Mouse (Mus musculus): ENCODE results near the gene Rmdn2. TPM values are rescaled to one million over a fixed set of nuclear protein-coding genes. Genes with fewer than 3 reads are reported as not detected.

Rmdn2 gene
- polyA plus RNA-seq, 1 experiment from 2014 or later: 13.3 TPM

DNA sequence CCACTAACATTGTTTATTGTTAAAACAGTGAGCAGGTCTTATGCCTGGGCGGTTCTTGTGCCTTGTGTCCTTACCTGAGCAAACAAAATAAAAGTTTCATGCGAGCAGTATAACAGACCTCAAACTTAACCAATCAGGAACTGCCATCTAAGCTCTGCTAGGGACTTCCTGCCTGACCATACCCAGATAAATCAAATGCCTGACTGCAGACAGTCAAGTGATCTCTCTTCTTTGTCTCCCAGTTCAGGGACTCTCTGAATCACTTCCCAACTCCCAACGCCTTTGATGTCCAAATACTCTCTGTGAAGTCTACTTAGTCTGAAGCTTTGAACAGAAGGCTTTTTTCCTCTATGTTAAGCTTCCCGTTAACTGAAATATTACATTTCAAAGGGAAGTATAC is 28.2 kb upstream of the Rmdn2 start:
- Histone ChIP-seq H3K27me3 (ENCODE audit: insufficient read depth, low read length) (no peaks in the 10 kb centered on the region), H3K9me3 (ENCODE audit: low read depth, low read length) (no peaks in the 10 kb centered on the region), H3K9ac (no peak overlapping the region), H3K4me1 (ENCODE audit: insufficient read depth) (no peaks in the 10 kb centered on the region), H3K27ac (ENCODE audit: low read depth) (no peak overlapping the region), H3K36me3 (ENCODE audit: insufficient read depth) (no peaks in the 10 kb centered on the region), H3K4me3 (ENCODE audit: low read depth, low read length) (no peak overlapping the region), H3K4me2 (no peak overlapping the region)
- WGBS: 41% methylated on average over 4 of the region's 4 CpGs
- no peak for ATAC-seq (ENCODE audit: insufficient read depth)
- no peak for DNase-seq
- TF ChIP-seq CTCF (IDR thresholded peaks at IDR 0.05; ENCODE audit: low read depth): no peak

DNA sequence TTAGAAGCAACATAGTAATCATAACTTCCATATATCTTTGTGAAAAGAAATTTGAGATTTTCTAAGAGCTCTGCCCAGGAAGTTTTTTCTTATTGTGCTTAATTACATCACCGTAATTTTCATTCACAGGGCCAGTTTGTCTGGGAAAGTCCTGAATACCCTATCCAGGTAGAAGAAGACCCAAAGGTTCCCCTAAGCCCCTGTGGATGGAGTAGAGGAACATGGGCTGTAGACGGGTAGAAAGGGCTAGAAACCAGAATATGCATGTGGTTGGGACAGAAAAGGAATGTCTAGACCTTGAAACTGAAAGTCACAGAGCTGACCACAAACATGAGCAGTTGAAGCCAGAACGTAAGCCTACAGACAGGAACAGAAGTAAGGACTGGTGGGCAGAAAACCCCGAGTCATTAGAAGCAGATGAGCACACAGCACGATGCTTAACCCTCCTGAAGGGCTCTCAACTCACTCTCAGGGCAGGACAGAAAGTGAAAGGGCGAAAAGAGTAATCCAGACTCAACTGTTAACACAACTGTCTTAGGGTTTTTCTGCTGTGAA is 27.3 kb upstream of the Rmdn2 start:
- no peak for TF ChIP-seq CTCF (IDR thresholded peaks at IDR 0.05; ENCODE audit: low read depth)
- WGBS: 59% methylated on average over 6 of the region's 6 CpGs
- Histone ChIP-seq H3K9ac (no peak overlapping the region), H3K27ac (ENCODE audit: low read depth) (no peak overlapping the region), H3K27me3 (ENCODE audit: insufficient read depth, low read length) (no peaks in the 10 kb centered on the region), H3K36me3 (ENCODE audit: insufficient read depth) (no peaks in the 10 kb centered on the region), H3K4me2 (no peak overlapping the region), H3K9me3 (ENCODE audit: low read depth, low read length) (no peaks in the 10 kb centered on the region), H3K4me1 (ENCODE audit: insufficient read depth) (no peaks in the 10 kb centered on the region), H3K4me3 (ENCODE audit: low read depth, low read length) (no peak overlapping the region)
- DNase-seq (no peak), ATAC-seq (ENCODE audit: insufficient read depth) (no peak)

DNA sequence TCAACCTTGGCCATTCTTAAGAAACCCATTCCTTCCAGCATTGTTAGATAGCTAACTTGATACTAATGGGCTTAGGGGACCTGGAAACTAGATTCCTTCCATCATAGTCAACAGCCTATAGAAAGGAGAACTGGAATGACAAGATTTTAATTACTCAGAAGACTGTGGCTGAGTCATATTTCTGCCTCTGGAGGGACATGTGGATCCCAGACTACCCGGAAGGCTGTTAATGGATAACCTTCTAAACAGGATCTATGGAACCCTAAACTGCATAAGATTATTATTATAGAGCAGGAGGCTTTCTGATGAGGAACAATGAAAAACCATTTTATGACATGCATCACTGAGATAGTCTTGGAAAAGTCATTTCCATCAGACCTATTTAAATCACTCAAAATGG is 21.8 kb upstream of the Rmdn2 start:
- H3K9me3 ChIP-seq (ENCODE audit: low read depth, low read length): no peaks in the 10 kb centered on the region
- no peaks in the 10 kb centered on the region for H3K27me3 ChIP-seq (ENCODE audit: insufficient read depth, low read length)
- no peak overlapping the region for H3K4me3 ChIP-seq (ENCODE audit: low read depth, low read length)
- H3K4me1 ChIP-seq (ENCODE audit: insufficient read depth): no peaks in the 10 kb centered on the region
- H3K4me2 ChIP-seq: no peak overlapping the region
- 73% methylated on average over 1 of the region's 1 CpGs for WGBS
- no peak for TF ChIP-seq CTCF (IDR thresholded peaks at IDR 0.05; ENCODE audit: low read depth)
- no peaks in the 10 kb centered on the region for H3K36me3 ChIP-seq (ENCODE audit: insufficient read depth)
- DNase-seq: no peak
- no peak overlapping the region for H3K9ac ChIP-seq
- ATAC-seq (ENCODE audit: insufficient read depth): no peak
- H3K27ac ChIP-seq (ENCODE audit: low read depth): no peak overlapping the region

DNA sequence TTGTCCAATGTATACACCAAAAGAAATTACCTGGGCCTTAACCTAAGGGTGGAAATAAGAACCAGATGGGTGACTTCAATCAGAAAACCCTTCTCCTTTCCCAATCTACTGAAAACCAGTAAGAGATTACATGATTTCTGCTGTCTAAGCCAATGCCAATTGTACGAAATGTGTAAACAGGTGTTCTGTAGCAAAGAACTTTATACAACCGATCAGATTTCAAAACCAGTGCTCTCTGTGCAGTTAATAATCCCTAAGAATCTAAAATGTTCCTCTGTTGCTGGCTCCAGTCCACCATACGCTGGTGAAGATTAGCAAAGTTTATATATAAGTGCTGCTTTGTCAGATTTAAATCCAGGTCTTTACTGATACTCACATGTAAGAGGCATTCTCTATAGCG is 15.7 kb upstream of the Rmdn2 start:
- 60% methylated on average over 4 of the region's 4 CpGs for WGBS
- no peak for ATAC-seq (ENCODE audit: insufficient read depth)
- H3K27me3 ChIP-seq (ENCODE audit: insufficient read depth, low read length): no peaks in the 10 kb centered on the region
- no peak overlapping the region for H3K4me3 ChIP-seq (ENCODE audit: low read depth, low read length)
- H3K4me1 ChIP-seq (ENCODE audit: insufficient read depth): peaks cover 9% of the 10 kb centered on the region
- H3K9ac ChIP-seq: no peak overlapping the region
- H3K36me3 ChIP-seq (ENCODE audit: insufficient read depth): no peaks in the 10 kb centered on the region
- no peak overlapping the region for H3K27ac ChIP-seq (ENCODE audit: low read depth)
- TF ChIP-seq CTCF (IDR thresholded peaks at IDR 0.05; ENCODE audit: low read depth): no peak
- no peak for DNase-seq
- H3K4me2 ChIP-seq: no peak overlapping the region
- no peaks in the 10 kb centered on the region for H3K9me3 ChIP-seq (ENCODE audit: low read depth, low read length)

DNA sequence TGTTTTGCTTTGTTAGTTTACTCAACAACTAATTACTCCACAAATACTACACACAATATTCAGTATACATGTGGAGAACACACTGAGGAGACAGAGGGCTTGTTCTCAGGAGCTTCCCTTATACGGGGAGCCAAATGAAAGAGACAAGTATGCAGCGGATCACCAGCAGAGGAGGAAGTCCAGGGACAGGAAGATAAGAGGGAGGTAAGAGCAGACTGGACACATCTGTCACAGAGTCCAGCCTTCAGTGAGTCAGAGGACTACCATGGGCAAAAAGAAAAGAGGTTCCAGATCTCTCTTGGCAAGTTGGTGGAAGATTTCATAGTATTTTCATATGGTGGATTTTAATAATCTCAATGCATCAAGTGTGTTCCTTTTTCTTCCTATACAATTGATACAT is 13.5 kb upstream of the Rmdn2 start:
- H3K4me3 ChIP-seq (ENCODE audit: low read depth, low read length): no peak overlapping the region
- H3K27ac ChIP-seq (ENCODE audit: low read depth): no peak overlapping the region
- ATAC-seq (ENCODE audit: insufficient read depth) (peak; percentile 65; the same call in 1 of the 2 replicates), DNase-seq (no peak)
- H3K9ac ChIP-seq: no peak overlapping the region
- TF ChIP-seq CTCF (IDR thresholded peaks at IDR 0.05; ENCODE audit: low read depth): no peak
- no peak overlapping the region for H3K4me2 ChIP-seq
- H3K9me3 ChIP-seq (ENCODE audit: low read depth, low read length): no peaks in the 10 kb centered on the region
- 18% methylated on average over 2 of the region's 2 CpGs for WGBS
- H3K36me3 ChIP-seq (ENCODE audit: insufficient read depth): no peaks in the 10 kb centered on the region
- H3K4me1 ChIP-seq (ENCODE audit: insufficient read depth): peaks cover 9% of the 10 kb centered on the region
- H3K27me3 ChIP-seq (ENCODE audit: insufficient read depth, low read length): no peaks in the 10 kb centered on the region

DNA sequence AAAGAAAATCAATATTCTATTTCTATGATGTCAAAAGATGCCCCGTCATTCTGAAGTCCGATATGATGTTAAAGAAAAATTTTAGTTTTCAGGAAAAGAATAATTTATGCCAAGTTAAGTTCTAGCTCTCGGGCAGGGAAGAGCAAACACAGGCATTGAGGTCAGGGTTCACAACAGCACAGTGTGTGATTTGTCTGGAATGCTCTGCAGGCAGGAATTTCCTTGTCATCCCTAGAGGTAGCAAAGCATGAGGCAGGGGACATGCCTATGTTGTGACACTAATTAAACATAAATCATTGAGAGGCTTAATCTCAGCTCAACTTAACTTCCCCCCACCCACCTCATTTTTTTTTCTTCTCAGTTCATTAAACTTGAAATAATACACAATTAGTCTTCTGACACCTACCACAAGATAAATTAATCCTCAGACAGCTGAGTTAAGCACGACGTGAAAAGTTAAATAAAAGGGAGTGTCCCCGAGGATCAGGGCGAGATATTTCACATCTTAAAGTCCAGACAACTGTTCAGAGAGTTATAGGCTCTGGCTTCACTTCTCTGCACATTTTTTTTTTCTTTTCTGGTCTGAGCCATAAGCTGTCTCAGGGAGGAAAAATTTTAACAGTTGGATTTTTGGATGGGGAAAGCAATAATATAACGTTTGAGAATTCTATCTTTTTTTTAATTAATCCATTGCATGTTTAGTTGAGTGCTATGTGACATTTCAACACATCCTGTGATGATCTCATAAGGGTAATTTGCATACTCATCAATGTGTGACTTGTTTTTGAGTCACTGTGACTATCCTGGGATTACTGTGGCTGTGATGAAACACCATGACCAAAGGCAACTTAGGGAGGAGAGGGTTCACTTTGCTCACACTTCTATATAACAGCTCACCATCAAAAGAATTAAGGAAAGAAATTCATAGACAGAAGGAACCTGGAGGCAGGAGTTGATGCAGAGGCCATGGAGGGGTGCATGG is 12.8 kb upstream of the Rmdn2 start:
- WGBS: 11% methylated on average over 8 of the region's 8 CpGs
- H3K9ac ChIP-seq: no peak overlapping the region
- peak; percentile 41 for DNase-seq

DNA sequence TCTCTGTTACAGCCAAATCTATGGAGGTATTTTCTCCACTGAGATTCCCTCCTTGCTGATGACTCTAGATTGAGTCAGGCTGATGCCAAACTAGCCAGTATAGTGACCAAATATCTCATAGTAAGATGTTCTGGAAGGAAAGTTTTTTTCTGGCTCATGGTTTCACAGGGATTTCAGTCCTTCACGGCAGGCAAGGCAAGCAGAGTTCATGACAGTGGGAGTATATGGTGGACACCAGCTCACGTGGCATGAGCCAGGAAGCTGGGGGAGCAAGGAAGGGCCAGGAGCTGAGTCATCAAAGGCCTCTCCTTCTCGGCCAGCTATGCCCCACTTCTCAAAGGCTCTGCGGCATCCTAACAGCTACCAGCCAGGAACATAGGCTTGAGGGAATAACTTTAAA is 11.6 kb upstream of the Rmdn2 start:
- H3K9me3 ChIP-seq (ENCODE audit: low read depth, low read length): no peaks in the 10 kb centered on the region
- ATAC-seq (ENCODE audit: insufficient read depth) (no peak), DNase-seq (no peak)
- no peaks in the 10 kb centered on the region for H3K27me3 ChIP-seq (ENCODE audit: insufficient read depth, low read length)
- no peak overlapping the region for H3K27ac ChIP-seq (ENCODE audit: low read depth)
- peaks cover 9% of the 10 kb centered on the region for H3K4me1 ChIP-seq (ENCODE audit: insufficient read depth)
- no peaks in the 10 kb centered on the region for H3K36me3 ChIP-seq (ENCODE audit: insufficient read depth)
- no peak overlapping the region for H3K9ac ChIP-seq
- no peak overlapping the region for H3K4me2 ChIP-seq
- 64% methylated on average over 4 of the region's 4 CpGs for WGBS
- H3K4me3 ChIP-seq (ENCODE audit: low read depth, low read length): no peak overlapping the region
- no peak for TF ChIP-seq CTCF (IDR thresholded peaks at IDR 0.05; ENCODE audit: low read depth)

More for the DNA sequence above, 12.8 kb upstream of the Rmdn2 start:
- peak; percentile 84 for ATAC-seq (ENCODE audit: insufficient read depth)
- Histone ChIP-seq H3K4me3 (ENCODE audit: low read depth, low read length) (no peak overlapping the region), H3K9me3 (ENCODE audit: low read depth, low read length) (no peaks in the 10 kb centered on the region), H3K27ac (ENCODE audit: low read depth) (no peak overlapping the region), H3K36me3 (ENCODE audit: insufficient read depth) (no peaks in the 10 kb centered on the region), H3K4me2 (no peak overlapping the region), H3K4me1 (ENCODE audit: insufficient read depth) (peaks cover 9% of the 10 kb centered on the region), H3K27me3 (ENCODE audit: insufficient read depth, low read length) (no peaks in the 10 kb centered on the region)
- TF ChIP-seq CTCF (IDR thresholded peaks at IDR 0.05; ENCODE audit: low read depth): no peak
